Mouse (Mus musculus) liver, embryonic 15.5 days (tissue): ENCODE measurements around the gene Dppa4. TPM values are rescaled to one million over a fixed set of nuclear protein-coding genes. Genes with fewer than 3 reads are reported as not detected.

Source experiments
- ATAC-seq: fragments of 200-750 bp; cut with Nextera tagmentation; 2 replicates; pipeline ENCODE4 v1.8.0; 2017; ENCODE audit warnings: moderate number of reproducible peaks, mild to moderate bottlenecking, moderate library complexity; ENCODE audit not compliant: insufficient read depth
- H3K27ac ChIP-seq: fragments of 300-500 bp; sonication (generic); replicated peaks from 2 replicates; pipeline ENCODE4 v1.5.1; 2015; ENCODE audit warnings: mild to moderate bottlenecking, inconsistent platforms
- H3K27me3 ChIP-seq: fragments of 300-500 bp; sonication (generic); 2 replicates; pipeline ENCODE4 v1.6.1; 2015; ENCODE audit warnings: mild to moderate bottlenecking, inconsistent platforms
- H3K36me3 ChIP-seq: fragments of 300-500 bp; sonication (generic); replicated peaks from 2 replicates; pipeline ENCODE4 v1.6.1; 2015; ENCODE audit warnings: moderate library complexity, mild to moderate bottlenecking, inconsistent platforms
- H3K4me1 ChIP-seq: fragments of 300-500 bp; sonication (generic); replicated peaks from 2 replicates; pipeline ENCODE4 v1.6.1; 2015; ENCODE audit warnings: inconsistent platforms
- H3K4me2 ChIP-seq: fragments of 300-500 bp; sonication (generic); 2 replicates; pipeline ENCODE4 v1.6.1; 2015; ENCODE audit warnings: moderate library complexity, mild to moderate bottlenecking, inconsistent platforms
- H3K4me3 ChIP-seq: fragments of 300-500 bp; sonication (generic); replicated peaks from 2 replicates; pipeline ENCODE4 v1.5.1; 2015; ENCODE audit warnings: mild to moderate bottlenecking, inconsistent platforms
- H3K9ac ChIP-seq: fragments of 300-500 bp; sonication (generic); 2 replicates; pipeline ENCODE4 v1.6.1; 2015; ENCODE audit warnings: moderate library complexity, mild to moderate bottlenecking, inconsistent platforms
- H3K9me3 ChIP-seq: fragments of 300-500 bp; sonication (generic); replicated peaks from 2 replicates; pipeline ENCODE4 v1.6.1; 2016; ENCODE audit warnings: inconsistent platforms
- WGBS: fragments of 180-500 bp; shearing (Covaris S2); methylation state at CpG from one replicate; pipeline ENCODE4 v1.1.7; 2015; ENCODE audit warnings: mixed read lengths; ENCODE audit not compliant: insufficient replicate concordance; 5-methylcytosine and 5-hydroxymethylcytosine counted together
- polyA plus RNA-seq: library from polyadenylated mRNA; unstranded; fragments of >200 nt; fragmentation: Nextera tagmentation; extraction: Ambion mirVana; gene quantifications from 2 replicates; pipeline ENCODE4 v1.2.1, GENCODE M21; 2015

The Dppa4 gene
- polyA plus RNA-seq, 1 experiment from 2014 or later, result not detected

- H3K4me1 ChIP-seq, result no peaks in the 10 kb centered on the region
- H3K4me3 ChIP-seq, result no peak overlapping the region
- no peak for ATAC-seq
- no peak overlapping the region for H3K4me2 ChIP-seq
- no peak overlapping the region for H3K9ac ChIP-seq
- H3K27me3 ChIP-seq, result no peaks in the 10 kb centered on the region
- H3K9me3 ChIP-seq, result no peaks in the 10 kb centered on the region
- no peak overlapping the region for H3K27ac ChIP-seq
- no peaks in the 10 kb centered on the region for H3K36me3 ChIP-seq
- WGBS, result 38% methylated on average over 5 of the region's 5 CpGs
These were observed 43.4 kb downstream of the Dppa4 start for GRCm38 (mm10) chr16:48326903-48327302.

- Histone ChIP-seq H3K4me2 (no peak overlapping the region), H3K36me3 (no peaks in the 10 kb centered on the region), H3K4me1 (no peaks in the 10 kb centered on the region), H3K27me3 (no peaks in the 10 kb centered on the region), H3K4me3 (no peak overlapping the region), H3K9me3 (no peaks in the 10 kb centered on the region), H3K9ac (no peak overlapping the region), H3K27ac (no peak overlapping the region)
- ATAC-seq, result no peak
- WGBS, result 64% methylated on average over 2 of the region's 2 CpGs
These were observed 44.9 kb downstream of the Dppa4 start for GRCm38 (mm10) chr16:48328420-48328819.

- H3K4me2 ChIP-seq, result no peak overlapping the region
- WGBS, result 64% methylated on average over 3 of the region's 3 CpGs
- H3K9me3 ChIP-seq, result no peaks in the 10 kb centered on the region
- no peaks in the 10 kb centered on the region for H3K36me3 ChIP-seq
- H3K9ac ChIP-seq, result no peak overlapping the region
- H3K4me1 ChIP-seq, result no peaks in the 10 kb centered on the region
- no peak for ATAC-seq
- H3K4me3 ChIP-seq, result no peak overlapping the region
- no peak overlapping the region for H3K27ac ChIP-seq
- H3K27me3 ChIP-seq, result no peaks in the 10 kb centered on the region
These were observed 48.3 kb downstream of the Dppa4 start for GRCm38 (mm10) chr16:48331822-48332221.

GRCm38 (mm10) chr16:48335326-48335725 lies 51.8 kb downstream of the Dppa4 start:
- Histone ChIP-seq H3K9me3 (no peaks in the 10 kb centered on the region), H3K4me1 (no peaks in the 10 kb centered on the region), H3K36me3 (no peaks in the 10 kb centered on the region), H3K9ac (no peak overlapping the region), H3K4me3 (no peak overlapping the region), H3K27me3 (no peaks in the 10 kb centered on the region), H3K4me2 (no peak overlapping the region), H3K27ac (no peak overlapping the region)
- whole genome bisulfite sequencing, result 62% methylated on average over 4 of the region's 4 CpGs
- no peak for ATAC-seq

Other genes with a start within 250 kb of the Dppa4 start
- not detected in 2 replicates for gene Dppa2, start 20.2 kb downstream of the Dppa4 start, polyA plus RNA-seq
- not detected in 2 replicates for gene Gm5485, start 128.7 kb downstream of the Dppa4 start, polyA plus RNA-seq
- gene Morc1, start 147.5 kb downstream of the Dppa4 start, polyA plus RNA-seq, result not detected in 2 replicates